Mouse (Mus musculus): ENCODE results near the gene Sgtb. TPM values are rescaled to one million over a fixed set of nuclear protein-coding genes. Genes with fewer than 3 reads are reported as not detected.

Gene Sgtb
- polyA plus RNA-seq, 1 experiment = 41.0 TPM

- H3K27ac ChIP-seq (ENCODE audit: insufficient read depth, low read length) = no peak overlapping the region
- TF ChIP-seq POLR2A (IDR thresholded peaks at IDR 0.05; ENCODE audit: borderline replicate concordance, insufficient read depth, low read length) (no peak), CTCF (IDR thresholded peaks at IDR 0.05; ENCODE audit: borderline replicate concordance, insufficient read depth, low read depth, low read length) (no peak)
- WGBS = 84% methylated on average over 11 of the region's 11 CpGs
- DNase-seq = no peak
- no peak overlapping the region for H3K4me3 ChIP-seq (replicated peaks; ENCODE audit: insufficient read depth, low read depth, low read length)
- no peaks in the 10 kb centered on the region for H3K4me1 ChIP-seq (ENCODE audit: control insufficient read depth, insufficient read depth, low read length)
- H3K27me3 ChIP-seq (ENCODE audit: control insufficient read depth, insufficient read depth, low read length) = no peaks in the 10 kb centered on the region
These were observed 14.8 kb upstream of the Sgtb start for GRCm38 (mm10) chr13:104094531-104095385.

- TF ChIP-seq POLR2A (IDR thresholded peaks at IDR 0.05; ENCODE audit: borderline replicate concordance, insufficient read depth, low read length) = no peak
- no peak for TF ChIP-seq CTCF (IDR thresholded peaks at IDR 0.05; ENCODE audit: borderline replicate concordance, insufficient read depth, low read depth, low read length)
- H3K4me3 ChIP-seq (replicated peaks; ENCODE audit: insufficient read depth, low read depth, low read length) = no peak overlapping the region
These were observed 13.6 kb upstream of the Sgtb start for GRCm38 (mm10) chr13:104095955-104096354.

GRCm38 (mm10) chr13:104097190-104097589, 12.4 kb upstream of the Sgtb start:
- TF ChIP-seq CTCF (IDR thresholded peaks at IDR 0.05; ENCODE audit: borderline replicate concordance, insufficient read depth, low read depth, low read length) (no peak), POLR2A (IDR thresholded peaks at IDR 0.05; ENCODE audit: borderline replicate concordance, insufficient read depth, low read length) (no peak)
- 96% methylated on average over 7 of the region's 7 CpGs for WGBS
- H3K4me3 ChIP-seq (replicated peaks; ENCODE audit: insufficient read depth, low read depth, low read length) = no peak overlapping the region
- H3K27ac ChIP-seq (ENCODE audit: insufficient read depth, low read length) = no peak overlapping the region
- no peak for DNase-seq
- no peaks in the 10 kb centered on the region for H3K4me1 ChIP-seq (ENCODE audit: control insufficient read depth, insufficient read depth, low read length)
- H3K27me3 ChIP-seq (ENCODE audit: control insufficient read depth, insufficient read depth, low read length) = no peaks in the 10 kb centered on the region

More at GRCm38 (mm10) chr13:104095955-104096354, 13.6 kb upstream of the Sgtb start:
- Histone ChIP-seq H3K27ac (ENCODE audit: insufficient read depth, low read length) (no peak overlapping the region), H3K4me1 (ENCODE audit: control insufficient read depth, insufficient read depth, low read length) (no peaks in the 10 kb centered on the region), H3K27me3 (ENCODE audit: control insufficient read depth, insufficient read depth, low read length) (no peaks in the 10 kb centered on the region)
- DNase-seq = no peak
- WGBS = 82% methylated on average over 7 of the region's 7 CpGs

- 88% methylated on average over 4 of the region's 4 CpGs for WGBS
- no peak overlapping the region for H3K4me3 ChIP-seq (replicated peaks; ENCODE audit: insufficient read depth, low read depth, low read length)
- no peak for TF ChIP-seq CTCF (IDR thresholded peaks at IDR 0.05; ENCODE audit: borderline replicate concordance, insufficient read depth, low read depth, low read length)
- no peak for TF ChIP-seq POLR2A (IDR thresholded peaks at IDR 0.05; ENCODE audit: borderline replicate concordance, insufficient read depth, low read length)
- H3K27me3 ChIP-seq (ENCODE audit: control insufficient read depth, insufficient read depth, low read length) = no peaks in the 10 kb centered on the region
- DNase-seq = no peak
- H3K4me1 ChIP-seq (ENCODE audit: control insufficient read depth, insufficient read depth, low read length) = no peaks in the 10 kb centered on the region
- no peak overlapping the region for H3K27ac ChIP-seq (ENCODE audit: insufficient read depth, low read length)
These were observed 9.1 kb upstream of the Sgtb start for GRCm38 (mm10) chr13:104100416-104100815.

GRCm38 (mm10) chr13:104101606-104102235, 7.8 kb upstream of the Sgtb start:
- H3K4me1 ChIP-seq (ENCODE audit: control insufficient read depth, insufficient read depth, low read length) = no peaks in the 10 kb centered on the region
- no peaks in the 10 kb centered on the region for H3K27me3 ChIP-seq (ENCODE audit: control insufficient read depth, insufficient read depth, low read length)
- no peak overlapping the region for H3K27ac ChIP-seq (ENCODE audit: insufficient read depth, low read length)
- TF ChIP-seq POLR2A (IDR thresholded peaks at IDR 0.05; ENCODE audit: borderline replicate concordance, insufficient read depth, low read length) (no peak), CTCF (IDR thresholded peaks at IDR 0.05; ENCODE audit: borderline replicate concordance, insufficient read depth, low read depth, low read length) (no peak)
- no peak for DNase-seq
- 94% methylated on average over 5 of the region's 5 CpGs for WGBS
- no peak overlapping the region for H3K4me3 ChIP-seq (replicated peaks; ENCODE audit: insufficient read depth, low read depth, low read length)

- peak overlapping the region; percentile 98 for H3K4me3 ChIP-seq (replicated peaks; ENCODE audit: insufficient read depth, low read depth, low read length)
- 1% methylated on average over 24 of the region's 24 CpGs for WGBS
- TF ChIP-seq CTCF (IDR thresholded peaks at IDR 0.05; ENCODE audit: borderline replicate concordance, insufficient read depth, low read depth, low read length) (no peak), POLR2A (IDR thresholded peaks at IDR 0.05; ENCODE audit: borderline replicate concordance, insufficient read depth, low read length) (no peak)
- no peaks in the 10 kb centered on the region for H3K4me1 ChIP-seq (ENCODE audit: control insufficient read depth, insufficient read depth, low read length)
- H3K27ac ChIP-seq (ENCODE audit: insufficient read depth, low read length) = no peak overlapping the region
- DNase-seq = no peak
- H3K27me3 ChIP-seq (ENCODE audit: control insufficient read depth, insufficient read depth, low read length) = no peaks in the 10 kb centered on the region
These were observed 772 bp upstream of the Sgtb start for GRCm38 (mm10) chr13:104108651-104109287.

DNA sequence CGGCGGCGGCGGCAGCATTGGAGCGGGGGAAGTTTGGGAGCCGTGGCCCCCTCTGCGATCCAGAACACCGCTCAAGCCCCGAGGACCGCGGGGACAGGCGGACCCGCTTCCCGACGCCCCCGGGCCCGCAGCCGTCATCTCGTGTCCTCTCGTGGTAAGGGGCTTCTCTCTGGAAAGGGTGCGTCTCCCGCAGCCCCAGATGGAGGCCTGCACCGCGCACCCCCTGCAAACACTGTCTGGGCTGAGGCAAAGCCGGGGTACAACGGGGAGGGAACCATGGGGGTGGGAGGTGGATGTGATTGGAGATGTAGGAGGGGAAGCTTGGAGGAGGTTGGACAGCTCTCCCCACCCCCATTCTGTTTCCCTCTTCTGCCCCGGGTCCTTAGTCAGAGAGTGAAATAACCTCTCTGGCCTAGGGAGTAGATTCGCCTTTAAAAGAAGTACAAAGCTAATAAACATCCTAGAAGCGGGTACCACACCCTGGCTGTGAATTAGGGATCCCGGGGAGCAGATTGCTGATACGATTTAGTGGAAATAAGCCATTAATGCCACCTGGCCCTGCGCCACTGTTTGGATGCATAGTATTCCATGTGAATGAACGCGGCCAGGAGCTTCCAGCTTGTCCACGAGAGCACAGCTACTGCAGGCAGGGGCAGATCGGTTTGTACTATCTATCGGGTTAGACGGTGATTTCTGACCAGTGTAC, 428 bp downstream of the Sgtb start:
- DNase-seq = peak; percentile 69 to 70
- WGBS = under 1% methylated on average over 38 of the region's 38 CpGs
- TF ChIP-seq POLR2A (IDR thresholded peaks at IDR 0.05; ENCODE audit: borderline replicate concordance, insufficient read depth, low read length) = no peak
- TF ChIP-seq CTCF (IDR thresholded peaks at IDR 0.05; ENCODE audit: borderline replicate concordance, insufficient read depth, low read depth, low read length) = no peak

More for the DNA sequence above, 428 bp downstream of the Sgtb start:
- Histone ChIP-seq H3K4me3 (replicated peaks; ENCODE audit: insufficient read depth, low read depth, low read length) (peak overlapping the region; percentile 98), H3K27me3 (ENCODE audit: control insufficient read depth, insufficient read depth, low read length) (no peaks in the 10 kb centered on the region), H3K27ac (ENCODE audit: insufficient read depth, low read length) (no peak overlapping the region), H3K4me1 (ENCODE audit: control insufficient read depth, insufficient read depth, low read length) (no peaks in the 10 kb centered on the region)
